Comparison of ENCODE assay signal across 11 mouse cellular contexts in the genomic region with DNA sequence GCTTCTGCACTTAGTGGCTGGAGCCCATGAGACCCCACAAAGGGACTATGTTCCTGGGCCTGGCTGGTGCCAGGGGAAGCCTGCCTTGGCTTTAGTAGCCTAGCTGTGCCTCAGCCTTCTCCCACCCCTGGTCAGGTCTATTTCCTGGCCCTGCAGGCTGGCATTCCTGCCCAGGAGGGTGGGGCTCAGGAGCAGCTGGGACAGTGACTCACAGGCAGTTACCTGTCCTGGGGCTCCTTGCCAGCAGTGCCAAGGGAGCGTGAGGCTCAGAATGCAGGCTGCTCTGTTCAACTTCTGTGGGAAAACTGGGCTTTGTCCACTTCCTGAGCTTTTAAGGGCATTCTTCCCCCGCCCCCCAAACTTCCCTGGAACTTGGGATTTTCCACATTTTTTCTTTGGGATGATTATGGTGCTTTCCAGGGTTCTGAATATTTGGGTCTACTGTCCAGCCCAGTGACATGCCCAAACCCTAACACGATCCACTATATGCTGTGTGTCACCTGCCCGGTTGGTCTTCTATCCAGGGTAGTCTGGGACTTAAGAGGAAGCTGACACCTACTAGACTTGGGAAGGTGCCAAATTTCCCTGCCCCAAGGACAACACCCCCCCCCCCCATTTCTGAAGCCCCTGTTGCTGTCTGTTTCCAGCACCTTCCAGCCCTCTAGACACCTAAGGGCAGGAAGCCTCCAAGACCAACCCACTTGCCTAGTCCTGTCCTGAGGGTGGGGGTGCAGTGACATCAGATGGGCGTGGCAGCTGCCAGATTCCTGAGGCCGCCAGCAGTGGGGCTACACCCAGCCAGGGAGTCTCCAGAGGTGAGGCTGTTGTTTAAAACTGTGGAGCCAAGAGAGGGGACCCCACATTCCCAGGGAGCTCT. TPM values are rescaled to one million over a fixed set of nuclear protein-coding genes. Genes with fewer than 3 reads are reported as not detected.
DNase-seq lines count a peak whose midpoint lies in the region; ATAC-seq and TF ChIP-seq lines count a peak whose summit lies in the region.
"Had no signal": no experiment of that assay in that cellular context is flagged by ENCODE, and none has a peak within 500 bp of the region (broad histone marks: within the 10 kb centered on the region; RNA-seq: fewer than 3 reads in every experiment).

No protein-coding gene starts in this region.

- H3K27ac ChIP-seq in intestine, postnatal 0 days (ENCODE audit: low read depth, low read length): no peak overlapping the region
- H3K27ac ChIP-seq: forebrain, embryonic 13.5 days; macrophage had no signal

- H3K27me3 ChIP-seq in intestine, postnatal 0 days (replicated peaks; ENCODE audit: control insufficient read depth, insufficient read depth, low read length): no peaks in the 10 kb centered on the region
- H3K27me3 ChIP-seq: forebrain, embryonic 13.5 days had no signal

- no peak overlapping the region for H3K4me3 ChIP-seq in intestine, postnatal 0 days (ENCODE audit: low read depth, low read length)
- H3K4me3 ChIP-seq: forebrain, embryonic 13.5 days had no signal

- TF ChIP-seq CTCF in intestine, postnatal 0 days (IDR thresholded peaks at IDR 0.05; ENCODE audit: low read depth): no peak

- peak overlapping the region; percentile 24; the same call in 1 of the 2 replicates for H3K4me2 ChIP-seq in intestine, postnatal 0 days (replicated peaks; ENCODE audit: low read depth)
- H3K4me2 ChIP-seq: forebrain, embryonic 13.5 days had no signal

- peak; percentile 84 for ATAC-seq in intestine, postnatal 0 days
- no peak for ATAC-seq in erythroid progenitor cell, adult 5-6 weeks (replicated peaks; ENCODE audit: low FRiP score, poor library complexity, severe bottlenecking)
- ATAC-seq: forebrain, embryonic 13.5 days; hindbrain, embryonic 16.5 days had no signal

- H3K9ac ChIP-seq in intestine, postnatal 0 days (ENCODE audit: low read depth, low read length): no peak overlapping the region
- H3K9ac ChIP-seq: forebrain, embryonic 13.5 days had no signal

- peak; percentile 43 for DNase-seq in cerebellum, adult 11 months
- no peak for DNase-seq in cerebellum, postnatal 4 days (ENCODE audit: low spot score in 2 of 2)
- peak; percentile 67 for DNase-seq in ES-CJ7 (ENCODE audit: low read depth, low spot score)
- peak; percentile 69 to 82 for DNase-seq in lung, postnatal 4 days
- DNase-seq in frontal cortex, postnatal 10 days (ENCODE audit: low spot score in 2 of 2): no peak
- DNase-seq in embryo, embryonic 10.5 days (ENCODE audit: low spot score): no peak

- WGBS in intestine, postnatal 0 days: 41% methylated on average over 6 of the region's 6 CpGs

- no peaks in the 10 kb centered on the region for H3K4me1 ChIP-seq in intestine, postnatal 0 days (replicated peaks; ENCODE audit: control insufficient read depth, insufficient read depth, low read length)

- H3K9me3 ChIP-seq in intestine, postnatal 0 days (ENCODE audit: control insufficient read depth): no peaks in the 10 kb centered on the region
- H3K9me3 ChIP-seq: forebrain, embryonic 13.5 days had no signal

- no peaks in the 10 kb centered on the region for H3K36me3 ChIP-seq in intestine, postnatal 0 days (ENCODE audit: control insufficient read depth, insufficient read depth)

RNA-seq across cellular contexts. Expression of gene G0s2, which starts 28.4 kb away (rescaled TPM):
- 10.1 and 11.7 TPM in 2 replicates for polyA plus RNA-seq in intestine, postnatal 0 days (2015; fragmentation: Nextera tagmentation; extraction: Ambion mirVana)
- total RNA-seq in erythroid progenitor cell, adult 5-6 weeks (2015; ENCODE audit: low replicate concordance): 3.8 and 7.6 TPM in 2 replicates
- total RNA-seq in erythroid progenitor cell, adult 5-6 weeks (2017; ENCODE audit: low replicate concordance): 2.3 and 6.8 TPM in 2 replicates

RNA-seq across cellular contexts. Expression of gene Hsd11b1, which starts 37.6 kb away (rescaled TPM):
- 2.7 and 3.2 TPM in 2 replicates for polyA plus RNA-seq in intestine, postnatal 0 days (2015; fragmentation: Nextera tagmentation; extraction: Ambion mirVana)
- total RNA-seq in erythroid progenitor cell, adult 5-6 weeks (2015; ENCODE audit: low replicate concordance): 23.8 and 24.7 TPM in 2 replicates
- 7.7 and 8.5 TPM in 2 replicates for total RNA-seq in erythroid progenitor cell, adult 5-6 weeks (2017; ENCODE audit: low replicate concordance)

Comparison
In these comparisons a context has a peak if more than half of its experiments do, and no peak if none do; other contexts are left out.
1. DNase-seq: peak in cerebellum, adult 11 months (single experiment), ES-CJ7 (single experiment) and lung, postnatal 4 days (2 of 2); none in cerebellum, postnatal 4 days (0 of 2), frontal cortex, postnatal 10 days (0 of 2) and embryo, embryonic 10.5 days (single experiment).